Mouse (Mus musculus) cerebellum, adult 18-20 months (tissue): Measurements from ENCODE around the gene Plcz1.

Source experiments
- DNase-seq, 2 experiments: peaks; one replicate each; pipeline ENCODE4 v3.0.0; 2021

Plcz1 gene

DNA sequence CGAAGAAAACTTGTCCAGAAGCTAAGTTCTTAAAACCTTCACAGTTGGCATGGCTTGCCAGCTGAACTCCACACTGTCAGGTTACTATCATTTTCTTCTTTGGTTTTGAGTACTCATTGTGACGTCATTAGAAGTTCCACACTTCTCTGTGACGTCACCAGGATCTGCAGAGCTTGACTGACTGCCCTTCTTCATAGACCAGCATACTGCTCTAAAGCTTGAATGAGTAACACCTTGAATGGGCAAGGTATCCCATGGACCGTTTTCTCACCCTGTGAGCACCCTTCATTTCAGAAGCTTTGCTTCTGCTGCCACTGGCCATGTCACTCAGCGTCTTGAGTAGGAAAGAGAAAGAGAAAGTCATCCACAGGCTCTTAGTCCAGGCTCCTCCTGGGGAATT, at the start of gene Plcz1:
Gene Plcz1, minus strand, starts transcription at position 101 of the 400 bp plus-strand sequence.
- no peak for DNase-seq

DNA sequence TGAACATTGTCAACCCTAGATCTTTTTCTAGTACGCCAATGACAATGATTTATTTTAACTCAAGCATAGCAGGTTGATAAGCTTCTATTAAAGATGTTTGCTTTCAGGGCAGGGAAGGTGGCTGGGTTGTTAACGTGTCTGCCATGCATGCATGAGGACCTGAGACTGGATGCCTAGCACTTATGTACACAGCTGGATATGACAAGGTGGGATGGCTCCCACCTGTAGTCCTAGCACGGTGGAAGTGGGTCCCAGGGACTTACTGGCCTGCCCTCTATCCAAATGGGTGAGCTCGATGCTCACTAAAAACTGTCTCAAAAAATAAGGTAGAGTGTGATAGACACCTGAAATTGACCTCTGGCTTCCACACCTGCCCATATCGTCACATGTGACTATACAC, 48.6 kb upstream of the Plcz1 start:
- no peak for DNase-seq

DNA sequence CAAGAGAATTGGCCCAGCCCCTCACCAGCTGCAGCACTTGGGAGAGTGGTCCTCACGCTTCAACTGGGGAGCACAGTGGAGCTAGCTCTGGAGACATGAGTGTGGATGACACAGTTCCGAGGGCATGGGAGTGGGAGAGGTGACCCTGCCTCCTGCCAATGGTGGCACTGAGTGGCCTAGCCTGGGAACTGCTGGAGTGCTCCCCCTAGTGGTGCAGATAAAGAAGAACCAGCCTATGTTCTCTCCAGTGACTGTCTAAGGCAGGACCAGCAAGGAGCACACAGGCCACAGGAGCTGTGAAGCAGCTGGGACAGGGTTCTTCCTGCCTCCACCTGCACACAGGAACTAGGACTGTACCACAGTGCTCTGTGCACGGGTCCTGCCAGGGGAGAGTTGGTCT, 40.5 kb upstream of the Plcz1 start:
- DNase-seq, result no peak

DNA sequence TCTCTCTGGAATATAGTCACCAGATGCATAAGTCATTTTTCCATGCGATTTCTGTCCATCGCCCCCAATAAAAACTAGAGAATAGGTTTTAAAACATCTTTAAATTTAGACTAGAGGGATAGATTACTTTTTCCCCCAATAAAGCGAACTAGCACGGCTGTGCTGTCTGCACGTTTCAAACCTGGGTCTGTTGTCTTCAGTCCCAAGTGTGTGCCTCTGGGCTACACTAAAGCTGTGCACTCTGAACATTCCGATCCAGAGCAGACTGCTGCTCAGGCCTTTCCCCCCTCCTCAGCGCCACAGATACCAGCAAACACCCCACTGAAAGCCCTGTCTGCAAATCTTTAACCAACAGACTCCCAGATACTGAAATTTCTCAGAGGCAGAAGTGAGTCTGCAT, 39.7 kb upstream of the Plcz1 start:
- DNase-seq, result no peak

DNA sequence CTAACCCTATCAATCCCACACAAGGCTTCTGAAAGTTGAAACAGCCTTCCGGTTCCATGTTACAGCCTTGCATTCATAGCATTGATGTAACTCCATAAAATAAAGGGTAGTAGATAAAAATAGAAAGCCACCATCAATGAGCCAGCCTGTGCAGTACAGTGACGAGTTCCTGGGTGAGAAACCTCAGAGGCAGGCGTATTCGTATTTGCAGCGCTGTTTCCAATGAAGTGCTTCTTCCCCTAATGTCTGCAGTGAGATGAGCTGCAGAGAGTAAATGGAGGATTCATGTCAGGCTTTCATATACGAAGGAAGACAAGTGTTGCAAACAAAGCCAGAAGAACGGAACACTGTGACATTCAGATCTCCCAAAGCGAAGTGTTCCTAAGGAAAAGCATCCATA, 27.9 kb upstream of the Plcz1 start:
- no peak for DNase-seq

DNA sequence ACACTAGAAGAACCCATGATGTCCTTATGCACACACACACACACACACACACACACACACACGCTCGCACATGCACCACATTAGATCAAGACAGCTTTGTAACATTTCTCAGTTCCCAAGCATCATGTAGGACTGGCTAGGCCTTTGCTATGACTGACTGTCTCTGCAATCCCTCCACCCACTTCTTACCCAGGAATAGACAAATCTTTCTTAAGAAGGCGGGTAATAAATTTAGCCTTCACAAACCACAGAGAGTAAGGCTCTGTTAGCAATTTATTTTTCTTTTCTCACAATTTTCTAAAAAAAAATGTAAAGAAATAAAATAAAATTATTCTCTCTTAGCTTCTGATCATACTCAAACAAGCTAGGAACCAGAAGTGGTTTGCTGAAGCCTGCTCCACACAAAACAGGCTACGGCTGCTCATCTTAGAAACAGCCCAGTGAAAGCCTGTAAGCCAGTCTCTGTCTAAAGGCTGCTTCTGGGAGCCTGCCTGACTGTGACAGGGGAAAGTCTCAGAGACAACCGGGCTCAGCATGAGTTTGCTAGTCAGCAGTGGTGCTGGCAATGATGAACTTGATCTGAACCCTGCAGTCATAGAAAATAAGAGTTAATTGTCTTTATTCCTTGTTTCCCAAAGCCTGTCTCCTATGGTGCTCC, 13.1 kb upstream of the Plcz1 start:
- DNase-seq, result no peak

DNA sequence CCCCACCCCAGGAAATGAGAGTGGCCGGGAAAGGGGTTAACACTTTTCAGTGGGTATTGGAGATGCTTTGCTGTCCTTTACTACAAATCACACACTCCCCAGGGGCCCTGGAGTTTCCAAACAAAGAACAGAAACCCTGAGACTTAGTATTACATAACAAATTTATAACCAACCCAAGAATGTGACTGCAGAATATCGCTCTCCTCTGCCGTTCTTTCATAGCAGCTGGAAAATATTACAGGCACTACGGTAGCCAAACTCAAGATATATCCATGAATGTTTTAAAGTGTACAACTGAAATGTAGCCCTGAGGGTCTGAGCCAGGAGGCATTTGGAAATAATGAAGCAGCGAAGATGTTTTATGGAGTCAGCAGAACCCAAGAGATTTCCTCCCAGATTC, 10.2 kb upstream of the Plcz1 start:
- DNase-seq, result no peak

DNA sequence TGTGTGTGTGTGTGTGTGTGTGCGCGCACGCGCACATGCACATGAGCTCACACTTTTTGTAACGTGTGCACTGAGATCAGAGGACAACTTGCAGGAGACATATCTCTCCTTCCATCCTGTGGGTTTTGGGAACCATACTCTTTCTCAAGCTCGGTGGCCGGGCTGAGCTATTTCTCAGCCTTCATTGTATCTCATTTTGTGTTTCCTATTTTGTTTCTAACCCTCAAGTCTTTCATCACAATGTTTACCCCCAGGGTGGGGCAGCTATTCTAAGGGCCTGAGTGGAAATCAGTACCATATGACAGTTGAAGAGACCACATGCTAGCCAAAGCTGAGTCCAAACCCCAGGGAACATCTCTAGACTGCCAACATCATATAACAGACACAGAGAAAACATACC, 305 bp downstream of the Plcz1 start, which contains the start of gene Capza3:
Gene Capza3, plus strand, starts transcription at position 301 of the 400 bp plus-strand sequence.
- DNase-seq, result no peak

DNA sequence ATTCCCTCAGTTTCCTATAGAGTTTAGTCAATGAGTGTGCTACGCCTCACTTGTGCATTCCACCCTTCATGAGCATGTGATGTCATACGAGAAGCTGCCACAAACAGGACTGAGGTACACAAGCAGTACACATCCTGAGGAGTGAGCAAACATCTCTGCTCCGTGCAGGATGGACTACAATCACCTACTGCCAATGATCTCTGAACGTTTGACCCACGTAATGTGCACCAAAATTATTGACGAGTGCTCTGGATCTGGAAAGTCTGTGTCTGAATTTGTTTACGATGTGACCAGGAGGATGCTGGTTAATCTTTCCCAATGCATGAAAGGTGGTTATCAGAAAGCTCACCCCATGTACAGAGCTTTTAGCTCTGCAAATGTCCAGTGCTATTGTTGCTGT, 16.9 kb downstream of the Plcz1 start:
- no peak for DNase-seq

DNA sequence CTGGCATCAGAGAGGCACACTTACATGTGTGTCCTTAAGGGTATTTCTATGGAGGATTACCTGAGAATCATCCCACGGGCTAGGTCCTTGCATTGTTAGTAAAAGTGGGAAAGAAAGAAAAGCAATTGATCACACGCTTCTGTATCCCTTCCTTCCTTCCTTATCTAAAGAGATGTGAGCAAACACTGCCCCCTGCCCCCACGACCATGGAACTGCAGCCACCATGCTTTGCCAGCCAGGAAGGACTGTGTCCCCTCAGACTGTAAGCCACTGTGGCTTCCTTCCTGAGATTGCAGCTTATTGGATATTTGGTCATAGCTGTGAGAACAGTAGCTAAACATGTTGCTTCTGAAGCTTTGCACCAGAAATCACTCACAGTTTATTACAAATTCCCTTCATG, 36.1 kb downstream of the Plcz1 start:
- DNase-seq, result no peak

DNA sequence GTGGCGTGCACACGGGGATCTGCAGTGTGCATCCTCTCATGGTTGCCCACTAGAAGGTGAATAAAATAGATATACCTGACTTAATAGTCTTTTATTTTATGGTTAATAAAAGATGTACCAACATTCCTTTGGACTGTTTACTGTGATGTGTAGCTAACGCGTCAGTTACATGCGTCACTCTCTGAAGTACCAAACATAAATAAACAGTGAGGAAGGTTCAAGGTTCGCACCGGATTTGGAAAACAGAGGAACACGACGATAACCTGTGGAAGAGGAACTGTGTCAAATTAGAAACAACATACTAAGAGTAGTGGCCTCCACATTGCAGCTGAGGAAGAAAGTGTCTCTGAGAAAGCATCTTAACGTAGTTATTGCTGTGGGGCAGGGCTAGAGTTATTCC, 51.7 kb downstream of the Plcz1 start:
- no peak for DNase-seq

DNA sequence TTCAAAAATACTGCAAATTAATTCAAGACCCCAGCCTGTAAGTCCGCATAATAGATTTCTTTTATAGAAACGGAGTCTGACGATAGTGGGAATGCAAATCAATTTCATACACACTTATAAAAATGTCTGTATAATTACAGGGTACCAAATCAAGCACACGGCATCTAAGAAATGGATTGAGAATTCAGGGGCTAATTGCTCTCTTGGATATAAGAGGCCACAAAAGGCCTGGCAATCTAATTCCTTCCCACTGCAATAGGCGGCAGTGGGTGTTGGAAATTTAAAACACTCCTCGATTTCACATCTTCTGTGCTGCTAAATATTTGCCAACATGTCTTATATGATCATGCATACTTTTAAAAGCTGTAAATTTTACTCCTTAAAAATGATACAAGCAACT, 52.2 kb downstream of the Plcz1 start:
- DNase-seq, result no peak

DNA sequence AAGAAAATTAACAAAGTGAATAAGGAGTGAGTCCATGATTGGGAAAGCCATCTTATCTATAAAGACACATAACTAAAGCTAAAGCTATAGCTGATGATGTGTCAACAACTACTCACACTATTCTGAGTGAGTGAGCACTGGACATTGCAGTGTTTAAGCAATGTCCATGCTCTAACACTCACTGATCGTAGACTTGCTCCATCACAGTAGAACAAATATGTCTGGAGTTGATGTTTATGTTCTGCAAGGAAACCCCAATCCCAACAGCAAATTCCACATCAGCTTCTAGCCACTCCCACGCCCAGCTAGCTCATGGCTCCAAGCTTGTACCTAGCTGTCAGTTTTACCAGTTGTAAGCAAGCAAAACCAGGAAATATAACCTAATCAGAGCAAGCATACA, 54.7 kb downstream of the Plcz1 start:
- no peak for DNase-seq

DNA sequence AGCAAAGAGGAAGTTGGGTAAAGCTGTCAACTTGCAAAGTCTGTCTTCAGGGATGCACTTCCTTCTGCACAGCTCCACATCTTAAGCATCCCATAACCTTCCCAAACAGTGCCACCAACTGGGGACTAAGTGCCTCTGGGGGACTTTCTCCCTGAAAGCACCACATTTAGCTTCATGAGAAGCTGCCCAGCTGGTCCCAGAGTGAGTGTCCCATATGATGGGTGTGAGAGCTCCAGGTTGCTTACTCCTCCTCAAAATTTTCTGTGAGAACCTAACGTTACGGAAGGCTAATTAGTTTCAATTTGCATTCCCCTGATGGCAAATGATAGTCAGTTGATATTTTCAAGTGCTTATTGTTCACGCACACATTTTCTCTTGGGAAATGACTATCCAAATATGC, 57.2 kb downstream of the Plcz1 start:
- DNase-seq, result no peak

DNA sequence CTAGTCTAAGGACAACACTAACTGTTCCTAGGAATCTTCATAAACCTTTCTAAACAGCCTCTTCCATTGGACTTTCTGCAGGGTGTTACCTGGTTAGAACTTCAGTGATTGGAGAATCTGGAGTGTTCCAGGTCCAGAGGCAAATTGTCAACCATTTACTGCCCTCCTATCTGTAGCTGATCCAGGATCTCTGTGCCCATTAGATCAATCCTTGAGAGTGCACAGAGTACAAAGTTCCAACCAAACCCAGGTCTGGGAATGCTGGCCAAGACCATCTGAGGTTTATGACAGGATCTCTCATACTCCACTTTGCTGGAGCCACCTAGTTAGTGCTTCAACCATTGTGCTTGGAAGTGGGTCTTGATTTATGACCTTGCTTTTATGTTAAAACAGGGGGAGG, 60.2 kb downstream of the Plcz1 start:
- no peak for DNase-seq

DNA sequence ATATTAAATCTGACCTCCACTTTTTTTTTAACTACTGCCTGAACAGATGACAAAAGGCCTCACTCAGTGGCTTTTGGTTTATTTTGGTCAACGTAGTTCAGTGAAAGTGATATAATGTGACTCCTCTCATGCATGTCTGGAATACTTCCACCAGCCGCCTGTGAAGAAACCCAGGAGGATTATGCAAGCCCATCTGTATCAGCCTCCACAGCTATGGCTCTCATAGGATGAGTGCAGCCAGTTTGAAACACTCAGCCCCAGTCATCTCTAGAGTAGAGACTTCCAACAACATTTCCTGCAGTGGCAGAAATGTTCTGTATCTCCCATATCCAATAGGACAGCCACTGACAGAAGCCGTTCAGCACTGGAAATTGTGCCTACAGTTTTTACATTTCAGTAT, 63.1 kb downstream of the Plcz1 start:
- DNase-seq, result no peak

DNA sequence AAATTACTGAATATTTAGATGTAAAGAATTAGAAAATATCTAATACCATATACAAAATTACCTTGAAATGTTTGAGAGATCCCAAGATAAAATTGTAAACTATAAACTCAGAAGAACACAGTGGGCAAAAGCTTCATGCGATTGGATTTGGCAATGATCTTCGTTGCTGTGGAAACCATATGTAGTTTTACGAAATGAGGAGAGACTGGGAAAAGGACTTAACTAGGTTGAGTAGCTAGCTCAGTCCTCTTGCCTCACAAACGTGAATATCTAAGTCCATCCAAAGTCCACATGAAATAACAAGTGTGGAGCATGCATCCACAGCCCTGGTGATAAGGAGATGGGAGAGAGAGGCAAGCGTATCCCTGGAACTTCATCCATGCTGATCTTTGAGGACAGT, 66.6 kb downstream of the Plcz1 start:
- no peak for DNase-seq

DNA sequence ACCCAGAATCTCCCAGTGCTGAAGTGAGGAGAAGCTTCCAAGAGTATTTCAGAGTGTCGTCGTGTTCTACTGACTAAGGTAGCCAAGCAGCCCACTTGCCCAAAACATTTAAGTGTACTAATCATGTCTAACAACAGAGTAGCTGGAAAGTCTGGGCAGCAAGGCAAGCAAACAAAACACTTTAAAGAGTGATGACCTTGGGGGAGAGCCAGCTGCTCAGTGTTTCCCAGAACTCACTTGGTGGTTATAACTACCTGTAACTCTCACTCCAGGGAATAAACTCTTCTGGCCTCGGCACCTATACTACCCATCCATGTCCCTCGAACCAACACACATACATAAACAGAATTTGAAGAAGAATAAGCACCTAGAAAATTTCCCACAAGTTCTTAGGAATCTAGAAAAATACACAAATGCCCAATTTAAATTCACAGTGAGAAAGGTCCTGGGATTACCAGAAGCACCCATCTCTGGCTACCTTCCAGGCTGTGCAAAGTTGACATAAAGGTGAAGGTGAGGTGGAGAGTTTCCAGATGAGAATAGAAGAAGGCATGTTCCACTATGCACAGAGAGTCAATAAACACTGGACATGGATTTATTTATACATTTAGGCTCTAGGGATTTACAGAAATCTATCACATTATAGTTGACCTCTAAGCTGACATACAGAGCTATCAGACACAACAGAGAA, 69.5 kb downstream of the Plcz1 start:
- DNase-seq, result no peak

DNA sequence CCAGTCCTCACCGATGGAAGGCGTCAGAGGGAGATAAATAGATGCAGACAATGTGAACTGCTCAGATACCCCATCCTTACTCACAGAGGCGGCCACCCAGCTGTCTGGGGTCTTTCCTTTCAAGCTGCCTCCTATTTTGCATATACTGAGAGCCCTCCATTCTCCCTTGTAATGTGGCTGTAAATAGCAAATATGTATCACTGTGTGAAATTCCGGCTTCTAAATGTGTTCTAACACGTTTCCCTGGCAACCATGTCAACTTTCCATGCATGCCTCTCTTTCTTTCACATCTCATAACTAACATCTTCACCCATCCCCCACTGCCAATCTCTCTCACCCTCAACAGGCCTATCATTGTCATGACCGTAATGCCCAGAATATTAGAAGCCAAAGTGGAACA, 74.6 kb downstream of the Plcz1 start:
- DNase-seq, result no peak

DNA sequence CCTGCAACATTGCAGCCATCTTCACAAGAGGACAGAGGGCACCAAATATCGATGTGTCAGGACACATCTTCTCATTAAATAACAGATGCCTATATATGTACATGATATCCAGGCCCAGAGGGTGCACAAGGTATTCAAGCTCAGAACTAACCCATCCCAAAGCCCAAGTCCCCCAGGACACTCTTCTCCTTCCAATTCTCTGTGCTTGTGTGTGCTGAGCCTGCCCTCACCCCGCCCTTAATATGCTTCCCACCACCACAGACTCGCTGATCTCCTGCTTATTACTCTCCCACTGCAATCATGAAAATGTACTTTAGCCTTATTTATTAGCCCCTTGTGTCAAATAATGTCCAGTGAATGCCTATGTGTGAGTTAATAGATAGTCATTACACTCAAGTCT, 76.4 kb downstream of the Plcz1 start:
- no peak for DNase-seq

DNA sequence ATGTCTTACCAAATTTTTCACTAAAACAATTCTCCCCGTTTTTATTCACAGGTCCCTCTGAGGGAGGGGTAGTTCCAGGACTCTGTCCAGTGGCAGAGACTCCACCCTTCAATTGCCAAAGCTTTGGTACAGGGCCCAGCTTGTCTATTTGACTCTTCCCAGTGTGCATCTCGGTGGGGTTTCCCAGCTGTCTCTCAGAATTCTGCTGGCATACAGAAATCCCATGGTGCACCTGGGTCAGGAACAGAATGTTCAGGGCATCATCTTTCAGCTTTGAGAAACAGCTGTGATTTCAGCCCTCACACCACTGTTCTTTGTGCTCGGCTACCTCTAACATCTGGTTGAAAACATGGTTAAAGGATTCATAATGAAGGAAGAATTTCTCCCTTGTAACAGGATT, 77.5 kb downstream of the Plcz1 start:
- no peak for DNase-seq

DNA sequence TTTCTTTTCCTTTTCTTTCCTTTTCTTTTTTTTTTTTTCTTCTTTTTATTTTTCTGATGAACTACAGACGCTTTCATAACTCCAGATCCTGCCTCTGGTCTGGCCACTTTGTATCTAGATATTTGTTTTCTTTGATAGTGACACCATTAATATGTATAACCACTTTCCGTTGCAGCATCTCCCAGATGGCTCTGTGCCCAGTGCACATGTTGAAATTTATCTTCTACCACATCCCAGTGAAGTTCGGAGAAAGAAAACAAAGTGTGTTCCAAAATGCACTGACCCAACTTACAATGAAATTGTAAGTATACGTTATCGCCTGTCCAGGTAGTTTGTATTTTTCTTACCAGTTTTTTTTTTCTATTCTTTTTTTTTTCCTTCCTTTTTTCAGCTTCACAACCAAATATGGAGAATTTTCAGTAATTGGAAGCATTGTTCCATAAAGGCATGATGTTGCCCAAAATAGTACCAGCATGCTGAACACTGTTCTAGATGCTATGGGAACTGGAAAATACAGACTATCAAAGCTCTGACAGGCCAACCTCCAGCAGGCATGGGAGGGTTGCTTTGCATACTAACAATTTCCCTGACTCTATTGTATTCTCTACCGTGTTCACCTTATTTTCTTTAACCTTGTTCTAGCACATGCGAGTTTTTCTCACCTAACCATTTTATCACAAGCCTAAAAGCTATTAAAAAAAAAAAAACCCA, 83.6 kb downstream of the Plcz1 start:
- DNase-seq, result no peak

DNA sequence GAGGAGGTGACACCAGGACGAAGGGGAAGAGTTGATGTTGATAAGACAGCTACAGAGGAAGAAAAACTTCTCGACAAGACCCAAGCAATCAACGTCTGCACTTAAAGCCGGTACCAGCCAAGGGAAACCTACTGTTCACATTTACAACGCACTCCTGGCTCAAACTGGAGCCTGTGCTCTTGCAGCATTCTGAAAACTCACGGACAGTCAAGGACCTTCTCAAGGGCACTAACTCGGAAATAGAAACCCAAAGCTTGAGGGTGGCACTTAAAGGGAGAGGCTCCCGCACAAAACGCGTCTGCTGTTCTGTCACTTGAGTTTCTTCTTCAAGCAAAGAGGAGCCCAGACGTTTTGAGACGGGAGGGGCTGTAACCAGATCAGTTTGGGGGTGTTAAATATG, 87.7 kb downstream of the Plcz1 start:
- no peak for DNase-seq

DNA sequence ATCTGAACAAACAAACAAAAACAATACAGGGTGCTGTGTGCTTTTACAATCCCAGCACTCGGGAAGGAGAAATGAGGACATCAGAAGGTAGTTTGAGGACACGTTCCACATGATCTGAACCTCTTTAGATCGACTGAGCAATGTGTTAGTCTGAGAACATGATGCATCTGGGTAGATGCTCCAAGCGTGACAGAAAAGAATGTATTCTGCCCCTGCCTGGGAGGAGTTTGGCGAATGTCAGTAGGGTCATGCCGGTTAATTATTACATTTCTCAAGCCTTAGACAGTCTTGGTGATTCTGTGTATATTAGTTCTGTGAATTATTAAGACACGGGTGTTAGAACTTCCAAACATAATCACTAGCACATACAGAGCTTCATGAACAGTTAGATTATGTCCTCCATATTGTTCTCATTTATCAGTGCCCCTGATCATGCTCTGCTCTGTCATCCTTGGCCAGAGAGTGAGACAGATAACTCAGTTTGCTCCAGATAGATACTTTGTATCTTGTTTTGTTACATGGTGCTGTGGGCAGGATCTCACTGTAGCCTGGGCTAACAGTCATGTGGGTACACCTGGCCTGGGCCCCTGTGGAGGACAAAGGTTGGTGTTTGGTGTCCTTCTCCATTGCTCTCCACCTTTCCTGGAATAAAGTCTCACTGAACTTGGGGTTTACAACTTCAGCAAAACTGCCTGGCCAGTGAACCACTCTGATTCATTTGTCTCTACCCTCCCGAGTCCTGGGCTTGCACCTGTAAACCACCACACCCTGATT, 94.0 kb downstream of the Plcz1 start:
- DNase-seq, result no peak
